Mouse (Mus musculus): ENCODE results near the gene Kif5c. TPM values are rescaled to one million over a fixed set of nuclear protein-coding genes. Genes with fewer than 3 reads are reported as not detected.

The Kif5c gene
- total and polyA plus RNA-seq, 2 experiments from 2014 or later = 170 to 328 TPM

GRCm38 (mm10) chr2:49748628-49749342 is 129.7 kb downstream of the Kif5c start:
- WGBS = 87% methylated on average over 14 of the region's 14 CpGs
- no peak overlapping the region for H3K4me2 ChIP-seq (ENCODE audit: low read depth, low read length, poor library complexity, severe bottlenecking)
- no peak overlapping the region for H3K4me3 ChIP-seq (ENCODE audit: low read depth, low read length)
- peak; percentile 81 for TF ChIP-seq CTCF (IDR thresholded peaks at IDR 0.05)
- H3K36me3 ChIP-seq (ENCODE audit: insufficient read depth, low read length) = peaks cover 20% of the 10 kb centered on the region
- H3K27me3 ChIP-seq (ENCODE audit: insufficient read depth, low read length) = no peaks in the 10 kb centered on the region
- H3K4me1 ChIP-seq (ENCODE audit: insufficient read depth, low read length) = no peaks in the 10 kb centered on the region
- H3K9ac ChIP-seq (replicated peaks; ENCODE audit: low read length, poor library complexity, severe bottlenecking) = no peak overlapping the region
- H3K9me3 ChIP-seq (ENCODE audit: low read length) = no peaks in the 10 kb centered on the region
- ATAC-seq (ENCODE audit: low FRiP score) = no peak
- DNase-seq (ENCODE audit: low spot score) = peak; percentile 57
- H3K27ac ChIP-seq (ENCODE audit: low read depth, low read length) = no peak overlapping the region

GRCm38 (mm10) chr2:49749730-49750576 is 130.9 kb downstream of the Kif5c start:
- Histone ChIP-seq H3K9ac (replicated peaks; ENCODE audit: low read length, poor library complexity, severe bottlenecking) (no peak overlapping the region), H3K27me3 (ENCODE audit: insufficient read depth, low read length) (no peaks in the 10 kb centered on the region), H3K4me3 (ENCODE audit: low read depth, low read length) (no peak overlapping the region), H3K36me3 (ENCODE audit: insufficient read depth, low read length) (peaks cover 21% of the 10 kb centered on the region), H3K27ac (ENCODE audit: low read depth, low read length) (no peak overlapping the region), H3K4me2 (ENCODE audit: low read depth, low read length, poor library complexity, severe bottlenecking) (no peak overlapping the region), H3K4me1 (ENCODE audit: insufficient read depth, low read length) (peaks cover 1% of the 10 kb centered on the region; the same call in 1 of the 2 replicates), H3K9me3 (ENCODE audit: low read length) (no peaks in the 10 kb centered on the region)
- ATAC-seq (ENCODE audit: low FRiP score) (no peak), DNase-seq (ENCODE audit: low spot score) (no peak)
- 92% methylated on average over 11 of the region's 11 CpGs for WGBS
- TF ChIP-seq CTCF (IDR thresholded peaks at IDR 0.05) = no peak

- TF ChIP-seq CTCF (IDR thresholded peaks at IDR 0.05) = no peak
- no peak overlapping the region for H3K4me2 ChIP-seq (ENCODE audit: low read depth, low read length, poor library complexity, severe bottlenecking)
- WGBS = 45% methylated on average over 10 of the region's 10 CpGs
- H3K4me3 ChIP-seq (ENCODE audit: low read depth, low read length) = no peak overlapping the region
- peak; percentile 59 for DNase-seq (ENCODE audit: low spot score)
- H3K36me3 ChIP-seq (ENCODE audit: insufficient read depth, low read length) = peaks cover 20% of the 10 kb centered on the region
- no peaks in the 10 kb centered on the region for H3K9me3 ChIP-seq (ENCODE audit: low read length)
- H3K9ac ChIP-seq (replicated peaks; ENCODE audit: low read length, poor library complexity, severe bottlenecking) = no peak overlapping the region
- peak; percentile 31; the same call in 1 of the 2 replicates for ATAC-seq (ENCODE audit: low FRiP score)
- peak overlapping the region; percentile 39; the same call in 1 of the 2 replicates for H3K27ac ChIP-seq (ENCODE audit: low read depth, low read length)
- no peaks in the 10 kb centered on the region for H3K27me3 ChIP-seq (ENCODE audit: insufficient read depth, low read length)
- peaks cover 5% of the 10 kb centered on the region; the same call in 1 of the 2 replicates for H3K4me1 ChIP-seq (ENCODE audit: insufficient read depth, low read length)
Measured at GRCm38 (mm10) chr2:49751544-49752210, 132.6 kb downstream of the Kif5c start.

DNA sequence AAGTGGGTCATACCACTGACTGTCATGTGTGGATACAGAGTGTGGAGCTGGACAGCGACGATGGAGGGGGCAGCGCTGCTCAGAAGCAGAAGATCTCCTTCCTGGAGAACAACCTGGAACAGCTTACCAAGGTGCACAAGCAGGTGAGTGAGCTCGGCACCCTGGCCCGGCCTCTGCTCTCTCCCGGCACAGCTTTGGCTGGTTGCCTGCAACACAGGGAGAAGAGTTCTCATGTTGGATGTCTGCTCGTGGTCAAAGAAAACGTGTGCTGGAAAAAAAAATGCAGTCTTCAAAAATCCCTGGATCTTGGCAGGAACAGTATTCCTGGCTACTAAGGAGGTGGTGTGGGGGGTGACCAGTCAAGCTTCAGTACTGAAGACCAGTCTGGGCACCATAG is 133.1 kb downstream of the Kif5c start:
- H3K4me3 ChIP-seq (ENCODE audit: low read depth, low read length) = no peak overlapping the region

GRCm38 (mm10) chr2:49753062-49753461 is 134.0 kb downstream of the Kif5c start:
- Histone ChIP-seq H3K4me2 (ENCODE audit: low read depth, low read length, poor library complexity, severe bottlenecking) (no peak overlapping the region), H3K27me3 (ENCODE audit: insufficient read depth, low read length) (no peaks in the 10 kb centered on the region), H3K4me3 (ENCODE audit: low read depth, low read length) (no peak overlapping the region), H3K27ac (ENCODE audit: low read depth, low read length) (no peak overlapping the region), H3K36me3 (ENCODE audit: insufficient read depth, low read length) (peaks cover 32% of the 10 kb centered on the region), H3K4me1 (ENCODE audit: insufficient read depth, low read length) (peaks cover 5% of the 10 kb centered on the region; the same call in 1 of the 2 replicates), H3K9ac (replicated peaks; ENCODE audit: low read length, poor library complexity, severe bottlenecking) (no peak overlapping the region), H3K9me3 (ENCODE audit: low read length) (no peaks in the 10 kb centered on the region)
- no peak for TF ChIP-seq CTCF (IDR thresholded peaks at IDR 0.05)
- DNase-seq (ENCODE audit: low spot score) (no peak), ATAC-seq (ENCODE audit: low FRiP score) (no peak)
- 94% methylated on average over 3 of the region's 3 CpGs for WGBS

More for the DNA sequence above, 133.1 kb downstream of the Kif5c start:
- no peaks in the 10 kb centered on the region for H3K27me3 ChIP-seq (ENCODE audit: insufficient read depth, low read length)
- peaks cover 25% of the 10 kb centered on the region for H3K36me3 ChIP-seq (ENCODE audit: insufficient read depth, low read length)
- no peak overlapping the region for H3K9ac ChIP-seq (replicated peaks; ENCODE audit: low read length, poor library complexity, severe bottlenecking)
- 81% methylated on average over 8 of the region's 8 CpGs for WGBS
- DNase-seq (ENCODE audit: low spot score) (no peak), ATAC-seq (ENCODE audit: low FRiP score) (no peak)
- no peak overlapping the region for H3K4me2 ChIP-seq (ENCODE audit: low read depth, low read length, poor library complexity, severe bottlenecking)
- no peaks in the 10 kb centered on the region for H3K9me3 ChIP-seq (ENCODE audit: low read length)
- peak overlapping the region; percentile 1; the same call in 1 of the 2 replicates for H3K27ac ChIP-seq (ENCODE audit: low read depth, low read length)
- TF ChIP-seq CTCF (IDR thresholded peaks at IDR 0.05) = no peak
- H3K4me1 ChIP-seq (ENCODE audit: insufficient read depth, low read length) = peaks cover 5% of the 10 kb centered on the region; the same call in 1 of the 2 replicates

Measured in midbrain, postnatal 0 days (tissue).